Mouse (Mus musculus): ENCODE data around the gene Il16. TPM values are rescaled to one million over a fixed set of nuclear protein-coding genes. Genes with fewer than 3 reads are reported as not detected.
A peak's percentile ranks its signal among the peaks of the same experiment; 100 is the strongest.

The Il16 gene
- total and polyA plus RNA-seq, 2 experiments: 1.5 to 4.1 TPM

DNA sequence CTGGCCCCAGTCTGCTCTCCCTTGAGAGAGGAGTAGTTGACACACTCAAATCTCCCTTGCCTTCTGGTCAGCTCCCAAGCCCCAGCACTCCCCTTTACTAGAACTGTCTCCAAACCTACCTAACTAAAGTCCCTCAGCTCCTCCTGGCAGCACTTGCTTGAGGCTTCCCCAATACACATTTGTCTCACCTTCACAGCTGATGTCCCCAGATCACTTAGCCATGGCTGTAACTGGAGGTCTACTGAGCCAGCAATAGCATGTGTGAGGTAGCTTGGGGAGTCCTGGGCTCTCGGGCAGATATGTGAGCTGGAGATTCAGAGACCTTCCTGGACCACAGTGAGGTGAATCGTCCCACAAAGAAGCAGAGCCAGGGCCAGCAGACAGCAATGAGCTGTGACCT, 33.0 kb upstream of the Il16 start:
- 70% methylated on average over 2 of the region's 2 CpGs for WGBS
- H3K27me3 ChIP-seq (ENCODE audit: control insufficient read depth, insufficient read depth, low read length): peaks cover 2% of the 10 kb centered on the region; the same call in 1 of the 2 replicates
- H3K79me2 ChIP-seq (ENCODE audit: control insufficient read depth, insufficient read depth, low read length): no peaks in the 10 kb centered on the region
- no peaks in the 10 kb centered on the region for H3K36me3 ChIP-seq (ENCODE audit: control insufficient read depth, insufficient read depth, low read length)
- no peak overlapping the region for H3K27ac ChIP-seq (replicated peaks; ENCODE audit: insufficient read depth, low read depth, low read length)
- no peaks in the 10 kb centered on the region for H3K4me1 ChIP-seq (ENCODE audit: control insufficient read depth, insufficient read depth, low read length)
- no peak overlapping the region for H3K4me3 ChIP-seq (ENCODE audit: insufficient read depth, low read depth, low read length)
- TF ChIP-seq POLR2A (IDR thresholded peaks at IDR 0.05; ENCODE audit: extremely low read depth, insufficient read depth, low read length): no peak
- TF ChIP-seq CTCF (IDR thresholded peaks at IDR 0.05; ENCODE audit: low read depth, low read length): no peak
- no peak overlapping the region for H3K9ac ChIP-seq (ENCODE audit: low read depth, low read length)
- DNase-seq (ENCODE audit: extremely low read depth, low read depth, low spot score): no peak

DNA sequence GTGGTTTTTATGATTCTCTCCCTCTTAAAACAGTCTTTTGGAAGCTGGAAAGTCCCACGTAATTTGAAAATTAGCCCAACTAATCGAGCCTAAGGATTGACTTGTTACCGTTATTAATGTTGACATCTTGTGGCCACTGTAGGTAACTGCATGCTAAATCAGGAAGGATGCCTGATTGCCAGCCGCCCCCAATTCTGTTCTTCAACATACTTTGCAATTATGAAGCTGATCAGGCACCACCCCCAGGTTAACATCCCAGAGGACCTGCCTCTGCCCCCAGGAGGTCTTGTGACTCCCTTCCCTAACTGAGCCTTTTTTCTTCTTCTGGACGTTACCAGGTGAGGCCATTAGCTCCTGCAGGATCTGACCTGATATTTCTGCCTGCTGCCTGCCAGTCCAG, 29.2 kb upstream of the Il16 start:
- Histone ChIP-seq H3K36me3 (ENCODE audit: control insufficient read depth, insufficient read depth, low read length) (no peaks in the 10 kb centered on the region), H3K4me3 (ENCODE audit: insufficient read depth, low read depth, low read length) (no peak overlapping the region), H3K4me1 (ENCODE audit: control insufficient read depth, insufficient read depth, low read length) (no peaks in the 10 kb centered on the region), H3K27ac (replicated peaks; ENCODE audit: insufficient read depth, low read depth, low read length) (no peak overlapping the region), H3K79me2 (ENCODE audit: control insufficient read depth, insufficient read depth, low read length) (no peaks in the 10 kb centered on the region), H3K9ac (ENCODE audit: low read depth, low read length) (no peak overlapping the region), H3K27me3 (ENCODE audit: control insufficient read depth, insufficient read depth, low read length) (peaks cover 2% of the 10 kb centered on the region; the same call in 1 of the 2 replicates)
- WGBS: 30% methylated on average over 5 of the region's 5 CpGs
- TF ChIP-seq CTCF (IDR thresholded peaks at IDR 0.05; ENCODE audit: low read depth, low read length) (peak; percentile 23; the same call in 1 of the 2 replicates), POLR2A (IDR thresholded peaks at IDR 0.05; ENCODE audit: extremely low read depth, insufficient read depth, low read length) (no peak)
- DNase-seq (ENCODE audit: extremely low read depth, low read depth, low spot score): no peak

DNA sequence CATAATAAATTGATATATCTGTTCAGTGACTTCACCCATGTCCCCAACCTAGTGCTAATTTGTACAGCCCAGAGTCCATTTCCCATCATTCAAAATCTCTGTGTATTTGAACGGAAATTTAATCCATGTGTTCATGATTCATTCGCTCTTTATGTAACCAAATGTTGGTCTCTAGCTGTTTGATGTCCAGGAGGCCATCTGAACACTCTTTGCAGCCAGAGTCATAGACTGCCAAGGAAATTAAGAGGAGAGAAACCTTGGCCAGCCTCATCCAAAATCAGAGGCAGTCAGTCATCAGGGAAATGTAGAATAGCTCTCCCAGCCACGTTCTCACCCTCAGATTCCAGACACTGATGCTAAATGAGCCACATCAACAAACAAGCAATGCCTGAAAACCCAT, 18.1 kb upstream of the Il16 start:
- H3K4me1 ChIP-seq (ENCODE audit: control insufficient read depth, insufficient read depth, low read length): no peaks in the 10 kb centered on the region
- 77% methylated on average over 3 of the region's 3 CpGs for WGBS
- TF ChIP-seq POLR2A (IDR thresholded peaks at IDR 0.05; ENCODE audit: extremely low read depth, insufficient read depth, low read length) (no peak), CTCF (IDR thresholded peaks at IDR 0.05; ENCODE audit: low read depth, low read length) (no peak)
- no peaks in the 10 kb centered on the region for H3K36me3 ChIP-seq (ENCODE audit: control insufficient read depth, insufficient read depth, low read length)
- H3K9ac ChIP-seq (ENCODE audit: low read depth, low read length): no peak overlapping the region
- no peaks in the 10 kb centered on the region for H3K79me2 ChIP-seq (ENCODE audit: control insufficient read depth, insufficient read depth, low read length)
- H3K4me3 ChIP-seq (ENCODE audit: insufficient read depth, low read depth, low read length): no peak overlapping the region
- no peak overlapping the region for H3K27ac ChIP-seq (replicated peaks; ENCODE audit: insufficient read depth, low read depth, low read length)
- no peaks in the 10 kb centered on the region for H3K27me3 ChIP-seq (ENCODE audit: control insufficient read depth, insufficient read depth, low read length)
- DNase-seq (ENCODE audit: extremely low read depth, low read depth, low spot score): no peak

DNA sequence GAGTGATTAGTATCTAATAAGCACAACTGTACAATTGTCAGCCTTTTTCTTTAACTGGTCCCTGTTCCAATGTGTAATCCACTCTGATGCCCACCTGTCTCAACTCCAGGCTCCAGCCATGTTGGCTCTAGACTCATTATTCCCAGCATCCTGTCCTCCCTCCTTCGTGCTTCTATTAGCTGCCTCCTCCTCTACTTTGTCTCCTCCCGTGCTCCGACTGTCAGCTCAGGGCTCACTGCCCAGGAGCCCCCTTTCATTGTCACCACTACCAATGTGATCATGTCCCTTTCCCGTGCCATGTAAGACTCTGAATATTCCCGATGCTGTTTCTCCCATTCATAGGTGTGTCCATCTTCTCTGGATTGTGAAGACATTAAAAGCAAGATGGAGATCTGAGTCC, 16.8 kb upstream of the Il16 start:
- H3K27me3 ChIP-seq (ENCODE audit: control insufficient read depth, insufficient read depth, low read length): no peaks in the 10 kb centered on the region
- no peak overlapping the region for H3K27ac ChIP-seq (replicated peaks; ENCODE audit: insufficient read depth, low read depth, low read length)
- no peak for TF ChIP-seq POLR2A (IDR thresholded peaks at IDR 0.05; ENCODE audit: extremely low read depth, insufficient read depth, low read length)
- TF ChIP-seq CTCF (IDR thresholded peaks at IDR 0.05; ENCODE audit: low read depth, low read length): no peak
- H3K4me1 ChIP-seq (ENCODE audit: control insufficient read depth, insufficient read depth, low read length): no peaks in the 10 kb centered on the region
- H3K36me3 ChIP-seq (ENCODE audit: control insufficient read depth, insufficient read depth, low read length): no peaks in the 10 kb centered on the region
- no peak overlapping the region for H3K9ac ChIP-seq (ENCODE audit: low read depth, low read length)
- no peak overlapping the region for H3K4me3 ChIP-seq (ENCODE audit: insufficient read depth, low read depth, low read length)
- 90% methylated on average over 5 of the region's 5 CpGs for WGBS
- no peaks in the 10 kb centered on the region for H3K79me2 ChIP-seq (ENCODE audit: control insufficient read depth, insufficient read depth, low read length)
- no peak for DNase-seq (ENCODE audit: extremely low read depth, low read depth, low spot score)

DNA sequence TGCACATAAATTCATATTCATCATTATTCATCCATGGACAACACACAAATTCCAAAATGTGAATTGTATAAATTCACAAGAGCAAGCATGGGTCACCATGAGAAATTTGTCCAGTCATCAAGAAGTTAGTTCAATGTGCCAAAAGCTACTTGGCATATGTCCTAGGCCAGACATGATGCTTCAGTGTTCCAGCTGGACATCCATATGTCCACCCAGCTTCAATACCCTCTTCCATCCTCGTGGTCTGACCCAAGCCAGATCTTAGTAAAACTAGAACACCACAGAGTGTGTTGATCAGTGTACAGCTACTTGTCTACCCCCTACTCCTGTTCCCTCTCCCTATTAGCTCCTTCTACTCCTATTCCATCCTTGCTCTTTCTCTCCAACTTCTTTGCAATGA, 5.5 kb upstream of the Il16 start:
- no peak for TF ChIP-seq POLR2A (IDR thresholded peaks at IDR 0.05; ENCODE audit: extremely low read depth, insufficient read depth, low read length)
- TF ChIP-seq CTCF (IDR thresholded peaks at IDR 0.05; ENCODE audit: low read depth, low read length): no peak
- no peaks in the 10 kb centered on the region for H3K79me2 ChIP-seq (ENCODE audit: control insufficient read depth, insufficient read depth, low read length)
- DNase-seq (ENCODE audit: extremely low read depth, low read depth, low spot score): no peak
- no peaks in the 10 kb centered on the region for H3K4me1 ChIP-seq (ENCODE audit: control insufficient read depth, insufficient read depth, low read length)
- no peaks in the 10 kb centered on the region for H3K27me3 ChIP-seq (ENCODE audit: control insufficient read depth, insufficient read depth, low read length)
- no peak overlapping the region for H3K4me3 ChIP-seq (ENCODE audit: insufficient read depth, low read depth, low read length)
- WGBS: 43% methylated on average over 1 of the region's 1 CpGs
- H3K27ac ChIP-seq (replicated peaks; ENCODE audit: insufficient read depth, low read depth, low read length): no peak overlapping the region
- no peak overlapping the region for H3K9ac ChIP-seq (ENCODE audit: low read depth, low read length)
- H3K36me3 ChIP-seq (ENCODE audit: control insufficient read depth, insufficient read depth, low read length): no peaks in the 10 kb centered on the region

DNA sequence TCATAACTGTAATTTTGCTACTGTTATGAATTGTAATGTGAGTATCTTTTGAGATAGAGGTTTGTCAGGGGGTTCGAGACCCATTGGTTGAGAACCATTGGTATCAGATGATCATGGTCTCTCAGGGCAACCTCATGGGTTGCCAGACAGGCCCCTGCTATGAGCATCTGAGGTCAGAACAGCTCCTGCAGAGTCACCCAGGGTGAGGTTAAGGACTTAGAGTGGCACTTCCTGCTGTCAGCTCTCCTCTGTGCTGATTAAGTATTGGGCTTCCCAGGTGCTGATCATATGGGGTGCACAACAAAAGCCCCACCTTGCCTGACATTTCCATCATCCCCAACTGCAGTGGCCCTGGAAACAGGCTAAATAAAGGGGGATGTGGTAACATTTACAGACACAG, 2.9 kb upstream of the Il16 start:
- TF ChIP-seq CTCF (IDR thresholded peaks at IDR 0.05; ENCODE audit: low read depth, low read length): no peak
- Histone ChIP-seq H3K27me3 (ENCODE audit: control insufficient read depth, insufficient read depth, low read length) (no peaks in the 10 kb centered on the region; the same call in 1 of the 2 replicates), H3K36me3 (ENCODE audit: control insufficient read depth, insufficient read depth, low read length) (no peaks in the 10 kb centered on the region), H3K9ac (ENCODE audit: low read depth, low read length) (no peak overlapping the region), H3K4me1 (ENCODE audit: control insufficient read depth, insufficient read depth, low read length) (no peaks in the 10 kb centered on the region), H3K4me3 (ENCODE audit: insufficient read depth, low read depth, low read length) (no peak overlapping the region), H3K79me2 (ENCODE audit: control insufficient read depth, insufficient read depth, low read length) (no peaks in the 10 kb centered on the region), H3K27ac (replicated peaks; ENCODE audit: insufficient read depth, low read depth, low read length) (no peak overlapping the region)
- DNase-seq (ENCODE audit: extremely low read depth, low read depth, low spot score): no peak
- 76% methylated on average over 1 of the region's 1 CpGs for WGBS
